Mouse (Mus musculus) embryo, embryonic 10 days (tissue): ENCODE measurements around the gene Vmn2r11.
"Not testable (repeated sequence)": the region's sequence is repeated elsewhere in the genome, so short reads cannot be mapped to it uniquely, and the experiment has no call there.

ENCODE experiments used
- DNase-seq: peaks from one replicate; pipeline ENCODE4 v3.0.0-alpha.2; 2015; ENCODE audit warnings: low spot score

The Vmn2r11 gene

GRCm38 (mm10) chr5:109059469-109059868 is at the start of gene Vmn2r11:
TSS of gene Vmn2r11 (minus strand) at chr5:109059569.
- DNase-seq: not testable (repeated sequence)

GRCm38 (mm10) chr5:109097850-109098249 is 38.5 kb upstream of the Vmn2r11 start, which contains the start of gene Vmn2r12:
TSS of gene Vmn2r12 (minus strand) at chr5:109097950.
- not testable (repeated sequence) for DNase-seq

GRCm38 (mm10) chr5:109096482-109096881 is 37.1 kb upstream of the Vmn2r11 start:
- DNase-seq: not testable (repeated sequence)

- peak; percentile 4 for DNase-seq
Measured at GRCm38 (mm10) chr5:109072016-109072415, 12.6 kb upstream of the Vmn2r11 start.

GRCm38 (mm10) chr5:109055286-109055685 is 4.1 kb downstream of the Vmn2r11 start:
- DNase-seq: no peak

GRCm38 (mm10) chr5:109032591-109032990 is 26.8 kb downstream of the Vmn2r11 start:
- DNase-seq: peak; percentile 4

- not testable (repeated sequence) for DNase-seq
Measured at GRCm38 (mm10) chr5:109006427-109006826, 52.9 kb downstream of the Vmn2r11 start, which contains the start of gene Vmn2r10. TSS of gene Vmn2r10 (minus strand) at chr5:109006527.
